Mouse (Mus musculus) CD4-positive naive resting alpha-beta T cell, adult 57 days (primary cell): Measurements from ENCODE around the gene Mpz. TPM values are rescaled to one million over a fixed set of nuclear protein-coding genes. Genes with fewer than 3 reads are reported as not detected.

Experiments
- total RNA-seq: library from RNA; stranded (reverse); gene quantifications from one replicate; pipeline ENCODE4 v1.2.4, GENCODE M21; 2023

Gene Mpz
- total RNA-seq: not detected

DNA sequence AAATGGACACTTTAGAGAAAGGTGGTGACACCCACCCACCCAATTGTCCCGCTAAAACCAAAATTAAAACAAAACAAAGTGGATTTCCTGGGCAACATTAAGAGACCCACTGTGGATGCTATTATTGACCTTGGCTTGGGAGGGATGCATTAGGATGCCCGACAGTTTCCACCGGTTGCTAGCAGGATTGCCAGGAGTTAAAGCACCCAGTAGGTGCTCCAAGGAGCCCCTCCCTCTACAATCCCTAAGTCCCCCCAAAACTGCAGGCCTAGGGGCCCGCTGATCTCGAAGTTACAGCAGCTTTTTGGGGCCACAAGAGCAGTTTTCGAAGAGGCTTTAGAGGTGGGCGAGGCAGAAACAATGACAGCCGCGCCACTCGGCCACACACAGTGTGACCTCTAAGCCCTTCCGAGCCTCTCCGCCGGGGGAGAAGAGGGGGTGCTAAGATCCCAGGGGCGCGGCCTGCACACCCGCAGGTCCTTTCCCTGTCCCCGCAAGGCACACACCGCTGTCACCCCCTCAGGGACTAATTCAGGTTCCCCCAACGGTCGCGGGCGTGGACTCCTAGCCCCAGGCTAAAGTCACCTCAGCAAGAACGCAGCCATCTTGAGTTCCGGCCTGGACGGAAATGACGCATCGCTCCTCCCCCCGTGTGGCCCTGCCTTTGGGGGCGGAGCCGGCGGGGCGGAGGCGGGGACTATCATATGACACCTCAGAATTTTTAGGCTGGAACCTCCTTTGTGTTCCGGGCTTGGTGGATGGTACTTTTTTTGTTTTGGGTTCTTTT is at the start of gene Mpz, which contains the start of gene Sdhc:
Gene Mpz, plus strand, starts transcription at position 738 of the 787 bp plus-strand sequence.
Gene Sdhc, minus strand, starts transcription at position 630 of the 787 bp plus-strand sequence.

DNA sequence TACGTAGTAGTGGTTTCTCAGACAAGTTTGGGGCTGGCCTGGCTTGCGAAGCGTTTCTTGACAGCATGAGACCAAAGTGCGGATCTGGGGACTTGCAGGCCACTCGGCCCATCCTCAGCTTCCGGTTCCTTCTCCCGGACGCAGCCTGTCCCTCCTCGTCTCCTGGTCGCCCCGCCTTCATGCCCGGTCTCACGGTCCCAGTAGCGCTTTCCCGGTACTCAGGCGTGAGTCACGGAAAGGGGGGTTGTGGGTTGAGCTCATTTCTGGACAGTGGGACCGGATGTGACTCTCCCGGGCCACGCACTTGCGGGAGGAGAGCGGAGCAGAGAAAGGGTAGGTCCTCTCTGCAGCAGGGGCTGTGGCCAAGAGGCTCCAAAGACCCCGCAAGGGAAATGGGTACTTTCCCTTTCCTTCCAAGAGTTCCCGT is 36.6 kb upstream of the Mpz start, which contains the start of gene Cfap126:
Gene Cfap126, plus strand, starts transcription at position 46 of the 427 bp plus-strand sequence.

DNA sequence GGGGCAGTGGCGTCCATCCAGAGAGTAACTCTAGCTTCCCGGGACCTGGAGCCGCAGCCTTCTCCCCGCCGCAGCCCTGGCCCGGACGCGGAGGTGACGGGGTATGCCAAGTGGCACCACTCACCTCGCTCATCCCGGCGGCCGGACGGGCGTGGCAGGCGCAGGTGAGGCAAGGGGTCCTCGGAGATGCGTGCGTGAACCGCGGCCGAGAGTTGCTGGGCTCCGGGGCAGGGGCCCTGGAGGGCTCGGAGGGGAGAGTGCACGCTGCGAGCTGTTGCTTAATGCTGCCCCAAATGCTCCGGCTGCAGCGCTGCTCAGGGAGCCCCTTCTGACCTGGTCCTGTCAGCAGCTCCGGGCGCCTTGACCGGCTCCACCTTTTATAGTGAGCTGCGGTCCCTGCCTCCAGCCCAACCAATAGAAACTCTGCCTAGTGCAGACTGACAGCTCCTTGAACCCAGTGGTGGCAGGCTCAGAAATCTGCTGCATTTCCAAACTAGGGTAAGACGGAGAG is 45.4 kb downstream of the Mpz start, which contains the start of gene Pcp4l1:
Gene Pcp4l1, minus strand, starts transcription at position 382 of the 511 bp plus-strand sequence.

Other genes with a start within 250 kb of the Mpz start
- not detected for gene Fcrlb, start 237.8 kb upstream of the Mpz start, total RNA-seq
- gene Fcrla, start 223.1 kb upstream of the Mpz start, total RNA-seq: 13.2 TPM
- 8.7 TPM for gene Fcgr2b, start 174.2 kb upstream of the Mpz start, total RNA-seq
- 0.47 TPM for gene Fcgr4, start 131.8 kb upstream of the Mpz start, total RNA-seq
- 5.6 TPM for gene Fcgr3, start 85.8 kb upstream of the Mpz start, total RNA-seq
- gene Cfap126, start 36.8 kb upstream of the Mpz start, total RNA-seq: not detected
- 113 TPM for gene Sdhc, start 108 bp upstream of the Mpz start, total RNA-seq
- gene Pcp4l1, start 45.6 kb downstream of the Mpz start, total RNA-seq: not detected
- gene Nr1i3, start 63.3 kb downstream of the Mpz start, total RNA-seq: not detected
- gene Tomm40l, start 71.8 kb downstream of the Mpz start, total RNA-seq: 21.0 TPM
- gene Apoa2, start 74.3 kb downstream of the Mpz start, total RNA-seq: not detected
- 15.1 TPM for gene Fcer1g, start 83.7 kb downstream of the Mpz start, total RNA-seq
- not detected for gene Adamts4, start 99.7 kb downstream of the Mpz start, total RNA-seq
- gene Ndufs2, start 100.7 kb downstream of the Mpz start, total RNA-seq: 115 TPM
- gene B4galt3, start 119.6 kb downstream of the Mpz start, total RNA-seq: 70.7 TPM
- 52.3 TPM for gene Ppox, start 130.5 kb downstream of the Mpz start, total RNA-seq
- gene Usp21, start 137.3 kb downstream of the Mpz start, total RNA-seq: 51.6 TPM
- gene Ufc1, start 144.3 kb downstream of the Mpz start, total RNA-seq: 46.1 TPM
- 28.3 TPM for gene Dedd, start 178.4 kb downstream of the Mpz start, total RNA-seq
- gene Nit1, start 194.9 kb downstream of the Mpz start, total RNA-seq: 28.5 TPM
- gene Pfdn2, start 195.0 kb downstream of the Mpz start, total RNA-seq: 69.8 TPM
- gene Klhdc9, start 210.1 kb downstream of the Mpz start, total RNA-seq: 0.98 TPM
- 0.15 TPM for gene Nectin4, start 219.4 kb downstream of the Mpz start, total RNA-seq
- 202 TPM for gene Arhgap30, start 238.2 kb downstream of the Mpz start, total RNA-seq